In the genomic region with DNA sequence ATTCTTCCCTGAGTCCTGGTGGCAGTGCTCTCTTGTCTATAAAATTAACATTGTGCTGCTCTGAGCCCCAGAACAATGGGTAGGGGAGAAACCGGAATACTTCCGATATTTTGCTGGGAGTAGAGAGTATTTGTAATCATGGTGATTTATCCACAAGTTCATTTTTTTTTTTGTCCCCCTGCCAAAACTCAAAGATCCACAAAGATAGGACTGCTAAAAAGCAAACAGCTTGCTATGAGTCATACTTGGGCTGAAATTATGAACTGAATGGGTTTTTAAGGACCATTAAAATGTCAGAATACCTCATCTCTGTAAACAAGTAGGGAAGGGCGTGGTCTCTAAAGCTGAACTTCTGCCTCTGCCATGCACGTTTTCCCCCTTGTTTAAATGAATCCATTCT, we compare ENCODE assay signal across 20 mouse cellular contexts.
DNase-seq lines count a peak whose midpoint lies in the region; ATAC-seq and TF ChIP-seq lines count a peak whose summit lies in the region.
"Had no signal": no experiment of that assay in that cellular context is flagged by ENCODE, and none has a peak within 500 bp of the region (broad histone marks: within the 10 kb centered on the region; RNA-seq: fewer than 3 reads in every experiment).

No protein-coding gene starts in this region.

- no peak for TF ChIP-seq CTCF in lung, postnatal 0 days (IDR thresholded peaks at IDR 0.05)

- H3K4me2 ChIP-seq in lung, postnatal 0 days (replicated peaks; ENCODE audit: low read depth, low read length), result no peak overlapping the region
- H3K4me2 ChIP-seq: forebrain, embryonic 15.5 days; heart, embryonic 11.5 days; heart, embryonic 15.5 days; hindbrain, embryonic 15.5 days had no signal

- no peak overlapping the region for H3K9ac ChIP-seq in lung, postnatal 0 days (replicated peaks; ENCODE audit: low read depth)
- H3K9ac ChIP-seq: forebrain, embryonic 15.5 days; heart, embryonic 15.5 days; hindbrain, embryonic 15.5 days had no signal

- 57% methylated on average over 4 of the region's 4 CpGs for WGBS in lung, postnatal 0 days

- H3K4me1 ChIP-seq in lung, postnatal 0 days (ENCODE audit: insufficient read depth, low read depth, low read length), result no peaks in the 10 kb centered on the region
- H3K4me1 ChIP-seq: heart, embryonic 15.5 days had no signal

- H3K4me3 ChIP-seq in lung, postnatal 0 days (ENCODE audit: low read depth, low read length), result no peak overlapping the region
- H3K4me3 ChIP-seq: forebrain, embryonic 15.5 days; heart, embryonic 15.5 days; hindbrain, embryonic 15.5 days had no signal

- no peaks in the 10 kb centered on the region for H3K9me3 ChIP-seq in lung, postnatal 0 days (ENCODE audit: low read length)
- H3K9me3 ChIP-seq: forebrain, embryonic 15.5 days; heart, embryonic 15.5 days; hindbrain, embryonic 15.5 days had no signal

- no peak overlapping the region for H3K27ac ChIP-seq in lung, postnatal 0 days (ENCODE audit: low read length)
- H3K27ac ChIP-seq: forebrain, embryonic 15.5 days; heart, embryonic 15.5 days had no signal

- no peak for TF ChIP-seq EP300 in lung, postnatal 0 days (IDR thresholded peaks at IDR 0.05)

- H3K36me3 ChIP-seq in lung, postnatal 0 days (ENCODE audit: insufficient read depth, low read length), result no peaks in the 10 kb centered on the region
- H3K36me3 ChIP-seq: forebrain, embryonic 15.5 days; heart, embryonic 15.5 days; hindbrain, embryonic 15.5 days had no signal

- no peak for DNase-seq in frontal cortex, postnatal 14 days (ENCODE audit: low spot score in 2 of 2)
- DNase-seq in layer of hippocampus, adult 9-10 months (ENCODE audit: low spot score), result peak; percentile 16
- DNase-seq in layer of hippocampus, adult 11-12 months (ENCODE audit: low spot score), result no peak
- DNase-seq in lung, postnatal 0 days (ENCODE audit: low spot score), result peak; percentile 5
- DNase-seq in lung, postnatal 25 days (ENCODE audit: low spot score), result no peak
- peak; percentile 5 for DNase-seq in skeletal muscle tissue, adult 2 months (ENCODE audit: low read depth, low spot score)
- DNase-seq in testis, postnatal 14 days (ENCODE audit: low spot score), result no peak
- DNase-seq: adrenal gland, adult 2 months; adrenal gland, postnatal 25 days; cerebellum, adult 2 months; cerebellum, postnatal 10 days; gastrocnemius, postnatal 36 days; heart, adult 18-20 months; heart, postnatal 14 days had no signal

- no peaks in the 10 kb centered on the region for H3K27me3 ChIP-seq in lung, postnatal 0 days (replicated peaks; ENCODE audit: insufficient read depth, low read length)
- H3K27me3 ChIP-seq: CH12.LX; forebrain, embryonic 15.5 days; heart, embryonic 15.5 days; hindbrain, embryonic 15.5 days had no signal

- peak; percentile 34; the same call in 1 of the 2 replicates for ATAC-seq in frontal cortex, adult (ENCODE audit: low TSS enrichment)
- ATAC-seq in lung, postnatal 0 days, result no peak
- ATAC-seq: forebrain, embryonic 15.5 days had no signal

Comparison
In these comparisons a context has a peak if more than half of its experiments do, and no peak if none do; other contexts are left out.
1. DNase-seq: peak in layer of hippocampus, adult 9-10 months (single experiment), lung, postnatal 0 days (single experiment) and skeletal muscle tissue, adult 2 months (single experiment); none in frontal cortex, postnatal 14 days (0 of 2), layer of hippocampus, adult 11-12 months (single experiment), lung, postnatal 25 days (single experiment) and testis, postnatal 14 days (single experiment).